Mouse (Mus musculus): ENCODE data around the gene Ppp1r10.

- no peak for TF ChIP-seq CTCF (IDR thresholded peaks at IDR 0.05; ENCODE audit: insufficient read depth, low read depth, low read length)
- TF ChIP-seq POLR2A (IDR thresholded peaks at IDR 0.05; ENCODE audit: insufficient read depth, low read depth, low read length): no peak
These were observed 8.6 kb upstream of the Ppp1r10 start for GRCm38 (mm10) chr17:35907609-35908008.
